Mouse (Mus musculus) ES-Bruce4 (cell line): ENCODE measurements around the gene Alg5.

Experiments
- CTCF ChIP-seq: IDR thresholded peaks from one replicate; pipeline ENCODE4 v1.8.1; 2011; ENCODE audit warnings: low read depth, low read length
- POLR2A ChIP-seq: IDR thresholded peaks from one replicate; pipeline ENCODE4 v1.8.1; 2011; ENCODE audit warnings: low read length; ENCODE audit not compliant: insufficient read depth

DNA sequence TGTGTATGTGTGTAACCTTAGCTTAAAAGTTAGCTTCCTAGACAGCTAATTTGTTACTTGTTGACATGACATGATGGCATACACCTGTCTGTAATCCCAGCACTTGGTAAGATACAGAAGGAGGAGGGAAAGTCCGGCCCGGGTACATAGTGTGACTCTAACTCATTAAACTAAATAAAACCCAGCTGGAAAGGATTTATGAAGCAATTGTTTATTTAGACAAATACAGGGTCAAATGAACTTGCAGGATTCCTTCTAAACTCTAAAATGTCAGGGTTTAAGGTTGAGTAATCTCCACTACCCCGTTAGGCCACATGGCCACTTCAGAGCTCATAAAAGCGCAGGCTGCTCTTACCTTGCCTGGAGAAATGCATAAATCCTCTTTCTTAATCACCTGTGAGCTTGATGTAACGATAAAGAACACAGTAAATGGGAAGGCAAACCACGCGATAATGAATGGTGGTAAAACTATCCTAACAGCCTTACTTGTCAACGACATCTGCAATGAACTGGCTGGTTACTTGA lies 3.7 kb upstream of the Alg5 start:
- no peak for TF ChIP-seq CTCF
- TF ChIP-seq POLR2A: no peak
